Mouse (Mus musculus): ENCODE measurements around the gene Pycard. TPM values are rescaled to one million over a fixed set of nuclear protein-coding genes. Genes with fewer than 3 reads are reported as not detected.
"Not testable (repeated sequence)": the region's sequence is repeated elsewhere in the genome, so short reads cannot be mapped to it uniquely, and the experiment has no call there.

Gene Pycard
- total RNA-seq, 2 experiments from 2014 or later, result 3.3 to 33.6 TPM

GRCm38 (mm10) chr7:127952864-127953581, 40.6 kb downstream of the Pycard start:
- ATAC-seq (replicated peaks; ENCODE audit: low FRiP score, poor library complexity, severe bottlenecking), result no peak

GRCm38 (mm10) chr7:127946470-127947023, 47.1 kb downstream of the Pycard start, which contains the start of gene Prss36:
Gene Prss36, minus strand, starts transcription at chr7:127946725.
- peak; percentile 32; the same call in 1 of the 2 replicates for ATAC-seq (replicated peaks; ENCODE audit: low FRiP score, poor library complexity, severe bottlenecking)

DNA sequence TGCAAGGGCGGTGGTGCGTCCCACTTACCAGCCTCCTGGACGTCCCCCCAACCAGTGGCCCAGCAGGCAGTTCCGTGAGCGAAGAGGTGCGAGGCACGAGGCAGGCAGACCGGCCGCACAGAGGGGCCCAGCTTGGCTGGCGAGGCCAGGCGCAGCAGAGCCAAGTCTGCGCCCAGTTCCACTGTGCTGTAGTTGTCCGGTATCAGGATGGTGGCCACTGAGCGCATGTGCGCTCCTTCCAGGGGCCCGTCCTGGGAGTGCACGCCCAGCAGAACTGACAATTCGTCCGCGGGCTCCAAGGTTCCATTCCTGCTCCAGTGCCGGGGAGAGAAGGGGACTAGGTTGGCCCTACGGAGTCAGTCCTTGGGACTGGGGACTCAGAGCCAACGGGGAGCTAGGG, 49.1 kb downstream of the Pycard start:
- no peak for ATAC-seq (replicated peaks; ENCODE audit: low FRiP score, poor library complexity, severe bottlenecking)

DNA sequence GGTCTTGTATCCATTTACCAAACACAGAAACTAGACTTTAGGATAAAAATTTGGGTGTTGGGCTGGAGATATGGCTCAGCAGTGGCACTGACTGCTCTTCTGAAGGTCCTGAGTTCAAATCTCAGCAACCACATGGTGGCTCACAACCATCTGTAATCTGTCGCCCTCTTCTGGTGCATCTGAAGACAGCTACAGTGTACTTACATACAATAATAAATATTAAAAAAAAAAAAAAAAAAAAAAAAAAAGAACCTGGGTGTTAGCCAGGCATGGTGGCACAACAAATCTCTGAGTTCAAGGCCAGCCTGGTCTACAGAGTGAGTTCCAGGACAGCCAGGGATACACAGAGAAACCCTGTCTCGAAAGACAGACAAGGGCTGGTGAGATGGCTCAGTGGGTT, 51.6 kb downstream of the Pycard start:
- ATAC-seq (replicated peaks; ENCODE audit: low FRiP score, poor library complexity, severe bottlenecking), result not testable (repeated sequence)

Other genes starting within 250 kb of the Pycard start
- 2.7 and 6.0 TPM in 2 replicates for gene Fbxl19, start 249.3 kb downstream of the Pycard start, total RNA-seq (2015; ENCODE audit: low replicate concordance)
- 3.1 and 6.2 TPM in 2 replicates for gene Fbxl19, start 249.3 kb downstream of the Pycard start, total RNA-seq (2017; ENCODE audit: low replicate concordance)
- 2.9 and 9.0 TPM in 2 replicates for gene Orai3, start 224.1 kb downstream of the Pycard start, total RNA-seq (2015; ENCODE audit: low replicate concordance)
- gene Orai3, start 224.1 kb downstream of the Pycard start, total RNA-seq (2017; ENCODE audit: low replicate concordance), result 5.7 and 9.8 TPM in 2 replicates
- gene Setd1a, start 217.2 kb downstream of the Pycard start, total RNA-seq (2015; ENCODE audit: low replicate concordance), result 3.8 and 18.2 TPM in 2 replicates
- gene Setd1a, start 217.2 kb downstream of the Pycard start, total RNA-seq (2017; ENCODE audit: low replicate concordance), result 8.9 and 11.3 TPM in 2 replicates
- 7.5 TPM in 1 of 2 replicates, not detected in the other for gene Gm49388, start 208.3 kb downstream of the Pycard start, total RNA-seq (2015; ENCODE audit: low replicate concordance)
- gene Gm49388, start 208.3 kb downstream of the Pycard start, total RNA-seq (2017; ENCODE audit: low replicate concordance), result 2.0 and 5.3 TPM in 2 replicates
- 2.7 and 9.2 TPM in 2 replicates for gene Hsd3b7, start 193.3 kb downstream of the Pycard start, total RNA-seq (2015; ENCODE audit: low replicate concordance)
- 3.8 and 4.3 TPM in 2 replicates for gene Hsd3b7, start 193.3 kb downstream of the Pycard start, total RNA-seq (2017; ENCODE audit: low replicate concordance)
- 9.8 and 24.9 TPM in 2 replicates for gene Stx4a, start 169.6 kb downstream of the Pycard start, total RNA-seq (2015; ENCODE audit: low replicate concordance)
- 17.0 and 17.9 TPM in 2 replicates for gene Stx4a, start 169.6 kb downstream of the Pycard start, total RNA-seq (2017; ENCODE audit: low replicate concordance)
- not detected in 2 replicates for gene Stx1b, start 169.3 kb downstream of the Pycard start, total RNA-seq (2015; ENCODE audit: low replicate concordance)
- gene Stx1b, start 169.3 kb downstream of the Pycard start, total RNA-seq (2017; ENCODE audit: low replicate concordance), result not detected in 2 replicates
- gene Zfp646, start 117.6 kb downstream of the Pycard start, total RNA-seq (2015; ENCODE audit: low replicate concordance), result 6.7 and 11.1 TPM in 2 replicates
- 14.4 and 15.4 TPM in 2 replicates for gene Zfp646, start 117.6 kb downstream of the Pycard start, total RNA-seq (2017; ENCODE audit: low replicate concordance)
- 1.5 and 6.1 TPM in 2 replicates for gene Zfp668, start 117.0 kb downstream of the Pycard start, total RNA-seq (2015; ENCODE audit: low replicate concordance)
- gene Zfp668, start 117.0 kb downstream of the Pycard start, total RNA-seq (2017; ENCODE audit: low replicate concordance), result 2.3 and 7.4 TPM in 2 replicates
- gene Prss53, start 102.9 kb downstream of the Pycard start, total RNA-seq (2015; ENCODE audit: low replicate concordance), result not detected in 2 replicates
- not detected in 2 replicates for gene Prss53, start 102.9 kb downstream of the Pycard start, total RNA-seq (2017; ENCODE audit: low replicate concordance)
- not detected in 2 replicates for gene Gm21974, start 98.4 kb downstream of the Pycard start, total RNA-seq (2015; ENCODE audit: low replicate concordance)
- not detected in 2 replicates for gene Gm21974, start 98.4 kb downstream of the Pycard start, total RNA-seq (2017; ENCODE audit: low replicate concordance)
- 9.8 and 25.7 TPM in 2 replicates for gene Vkorc1, start 98.2 kb downstream of the Pycard start, total RNA-seq (2015; ENCODE audit: low replicate concordance)
- 0.94 and 2.5 TPM in 2 replicates for gene Vkorc1, start 98.2 kb downstream of the Pycard start, total RNA-seq (2017; ENCODE audit: low replicate concordance)
- gene Bckdk, start 89.8 kb downstream of the Pycard start, total RNA-seq (2015; ENCODE audit: low replicate concordance), result 25.1 and 43.8 TPM in 2 replicates
- 12.5 and 12.9 TPM in 2 replicates for gene Bckdk, start 89.8 kb downstream of the Pycard start, total RNA-seq (2017; ENCODE audit: low replicate concordance)
- gene Kat8, start 81.4 kb downstream of the Pycard start, total RNA-seq (2015; ENCODE audit: low replicate concordance), result 3.5 and 4.4 TPM in 2 replicates
- 9.5 and 16.4 TPM in 2 replicates for gene Kat8, start 81.4 kb downstream of the Pycard start, total RNA-seq (2017; ENCODE audit: low replicate concordance)
- gene Prss8, start 63.8 kb downstream of the Pycard start, total RNA-seq (2015; ENCODE audit: low replicate concordance), result not detected in 2 replicates
- gene Prss8, start 63.8 kb downstream of the Pycard start, total RNA-seq (2017; ENCODE audit: low replicate concordance), result not detected in 2 replicates
- not detected in 2 replicates for gene Prss36, start 47.1 kb downstream of the Pycard start, total RNA-seq (2015; ENCODE audit: low replicate concordance)
- not detected in 2 replicates for gene Prss36, start 47.1 kb downstream of the Pycard start, total RNA-seq (2017; ENCODE audit: low replicate concordance)
- 59.6 and 159 TPM in 2 replicates for gene Fus, start 26.4 kb downstream of the Pycard start, total RNA-seq (2015; ENCODE audit: low replicate concordance)
- gene Fus, start 26.4 kb downstream of the Pycard start, total RNA-seq (2017; ENCODE audit: low replicate concordance), result 19.3 and 43.4 TPM in 2 replicates
- not detected in 2 replicates for gene Trim72, start 10.1 kb upstream of the Pycard start, total RNA-seq (2015; ENCODE audit: low replicate concordance)
- gene Trim72, start 10.1 kb upstream of the Pycard start, total RNA-seq (2017; ENCODE audit: low replicate concordance), result not detected in 2 replicates
- gene Itgam, start 68.8 kb upstream of the Pycard start, total RNA-seq (2015; ENCODE audit: low replicate concordance), result 44.6 and 47.6 TPM in 2 replicates
- gene Itgam, start 68.8 kb upstream of the Pycard start, total RNA-seq (2017; ENCODE audit: low replicate concordance), result 46.6 and 54.4 TPM in 2 replicates
- gene Gm49368, start 68.8 kb upstream of the Pycard start, total RNA-seq (2015; ENCODE audit: low replicate concordance), result not detected in 2 replicates
- gene Gm49368, start 68.8 kb upstream of the Pycard start, total RNA-seq (2017; ENCODE audit: low replicate concordance), result not detected in 2 replicates
- 0.21 and 0.38 TPM in 2 replicates for gene Itgax, start 135.7 kb upstream of the Pycard start, total RNA-seq (2015; ENCODE audit: low replicate concordance)
- gene Itgax, start 135.7 kb upstream of the Pycard start, total RNA-seq (2017; ENCODE audit: low replicate concordance), result 1.4 and 1.5 TPM in 2 replicates
- 3.5 and 7.7 TPM in 2 replicates for gene Itgad, start 160.5 kb upstream of the Pycard start, total RNA-seq (2015; ENCODE audit: low replicate concordance)
- gene Itgad, start 160.5 kb upstream of the Pycard start, total RNA-seq (2017; ENCODE audit: low replicate concordance), result 7.4 and 21.2 TPM in 2 replicates
- not detected in 2 replicates for gene Cox6a2, start 212.5 kb upstream of the Pycard start, total RNA-seq (2015; ENCODE audit: low replicate concordance)
- gene Cox6a2, start 212.5 kb upstream of the Pycard start, total RNA-seq (2017; ENCODE audit: low replicate concordance), result 0.60 and 1.4 TPM in 2 replicates
- gene Armc5, start 243.5 kb upstream of the Pycard start, total RNA-seq (2015; ENCODE audit: low replicate concordance), result 1.3 and 2.3 TPM in 2 replicates
- gene Armc5, start 243.5 kb upstream of the Pycard start, total RNA-seq (2017; ENCODE audit: low replicate concordance), result 2.2 and 4.0 TPM in 2 replicates
- gene 9130023H24Rik, start 244.2 kb upstream of the Pycard start, total RNA-seq (2015; ENCODE audit: low replicate concordance), result 1.7 and 3.3 TPM in 2 replicates
- 1.8 and 2.7 TPM in 2 replicates for gene 9130023H24Rik, start 244.2 kb upstream of the Pycard start, total RNA-seq (2017; ENCODE audit: low replicate concordance)